Mouse (Mus musculus) forebrain, embryonic 15.5 days (tissue): ENCODE measurements around the gene Cspg5. TPM values are rescaled to one million over a fixed set of nuclear protein-coding genes. Genes with fewer than 3 reads are reported as not detected.
A peak's percentile ranks its signal among the peaks of the same experiment; 100 is the strongest.

ENCODE experiments used
- ATAC-seq: fragments of 200-750 bp; cut with Nextera tagmentation; replicated peaks from 2 replicates; pipeline ENCODE4 v1.8.0; 2017; ENCODE audit warnings: mild to moderate bottlenecking, moderate TSS enrichment, moderate library complexity
- H3K27ac ChIP-seq: fragments of 300-500 bp; sonication (generic); replicated peaks from 2 replicates; pipeline ENCODE4 v1.5.1; 2015; ENCODE audit warnings: mild to moderate bottlenecking, inconsistent platforms
- H3K27me3 ChIP-seq: fragments of 300-500 bp; sonication (generic); 2 replicates; pipeline ENCODE4 v1.6.1; 2015; ENCODE audit warnings: inconsistent platforms
- H3K36me3 ChIP-seq: fragments of 300-500 bp; sonication (generic); 2 replicates; pipeline ENCODE4 v1.6.1; 2015; ENCODE audit warnings: mild to moderate bottlenecking, inconsistent platforms
- H3K4me1 ChIP-seq: fragments of 300-500 bp; sonication (generic); 2 replicates; pipeline ENCODE4 v1.6.1; 2015; ENCODE audit warnings: inconsistent platforms
- H3K4me2 ChIP-seq: fragments of 300-500 bp; sonication (generic); replicated peaks from 2 replicates; pipeline ENCODE4 v1.6.1; 2015; ENCODE audit warnings: mild to moderate bottlenecking, inconsistent platforms
- H3K4me3 ChIP-seq: fragments of 300-500 bp; sonication (generic); 2 replicates; pipeline ENCODE4 v1.5.1; 2015; ENCODE audit warnings: mild to moderate bottlenecking, inconsistent platforms
- H3K9ac ChIP-seq: fragments of 300-500 bp; sonication (generic); replicated peaks from 2 replicates; pipeline ENCODE4 v1.6.1; 2015; ENCODE audit warnings: mild to moderate bottlenecking, inconsistent platforms
- H3K9me3 ChIP-seq: fragments of 300-500 bp; sonication (generic); 2 replicates; pipeline ENCODE4 v1.6.1; 2016; ENCODE audit warnings: inconsistent platforms
- WGBS: fragments of 180-500 bp; shearing (Covaris S2); methylation state at CpG from one replicate; pipeline ENCODE4 v1.1.7; 2015; ENCODE audit warnings: mixed read lengths; 5-methylcytosine and 5-hydroxymethylcytosine counted together
- microRNA-seq: library from miRNA; unstranded; fragments of <30 nt; microRNA quantifications from one replicate; pipeline ENCODE4, GENCODE M21; 2016
- polyA plus RNA-seq: library from polyadenylated mRNA; unstranded; fragments of >200 nt; fragmentation: Nextera tagmentation; extraction: Ambion mirVana; gene quantifications from 2 replicates; pipeline ENCODE4 v1.2.1, GENCODE M21; 2015

Gene Cspg5
- polyA plus RNA-seq, 1 experiment from 2014 or later, result 90.8 TPM

- Histone ChIP-seq H3K36me3 (no peaks in the 10 kb centered on the region), H3K4me1 (peaks cover 3% of the 10 kb centered on the region; the same call in 1 of the 2 replicates), H3K9me3 (no peaks in the 10 kb centered on the region), H3K27ac (no peak overlapping the region), H3K27me3 (no peaks in the 10 kb centered on the region), H3K4me2 (no peak overlapping the region), H3K4me3 (no peak overlapping the region), H3K9ac (no peak overlapping the region)
- 83% methylated on average over 13 of the region's 13 CpGs for WGBS
- no peak for ATAC-seq
Observed at GRCm38 (mm10) chr9:110293873-110294415, 50.4 kb downstream of the Cspg5 start.

DNA sequence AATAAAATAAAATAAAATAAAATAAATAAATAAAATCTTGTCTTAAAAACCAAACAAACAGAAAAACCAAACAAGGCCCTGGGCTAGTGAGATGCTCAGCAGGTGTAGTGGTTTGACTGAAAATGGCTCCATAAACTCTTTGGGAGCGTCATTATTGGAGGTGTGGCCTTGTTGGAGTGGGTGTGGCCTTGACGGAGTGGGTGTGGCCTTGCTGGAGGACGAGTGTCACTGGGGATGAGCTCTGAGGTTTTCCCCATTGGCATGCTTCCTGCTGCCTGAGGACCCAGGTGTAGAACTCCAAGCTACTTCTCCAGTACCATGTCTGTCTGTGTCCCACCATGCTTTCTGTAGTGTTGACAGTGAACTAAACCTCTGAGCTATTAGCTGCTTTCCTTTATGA is 51.2 kb downstream of the Cspg5 start:
- WGBS, result 54% methylated on average over 3 of the region's 3 CpGs
- ATAC-seq, result no peak
- no peaks in the 10 kb centered on the region for H3K36me3 ChIP-seq

GRCm38 (mm10) chr9:110296867-110297627 is 53.5 kb downstream of the Cspg5 start:
- Histone ChIP-seq H3K27ac (no peak overlapping the region), H3K4me2 (no peak overlapping the region), H3K4me1 (peaks cover 3% of the 10 kb centered on the region; the same call in 1 of the 2 replicates), H3K27me3 (no peaks in the 10 kb centered on the region), H3K9ac (no peak overlapping the region), H3K4me3 (no peak overlapping the region), H3K36me3 (no peaks in the 10 kb centered on the region), H3K9me3 (no peaks in the 10 kb centered on the region)
- 5% methylated on average over 5 of the region's 5 CpGs for WGBS
- ATAC-seq, result peak; percentile 72

More for the DNA sequence above, 51.2 kb downstream of the Cspg5 start:
- Histone ChIP-seq H3K9ac (no peak overlapping the region), H3K4me1 (peaks cover 3% of the 10 kb centered on the region; the same call in 1 of the 2 replicates), H3K27ac (no peak overlapping the region), H3K27me3 (no peaks in the 10 kb centered on the region), H3K9me3 (no peaks in the 10 kb centered on the region), H3K4me3 (no peak overlapping the region), H3K4me2 (no peak overlapping the region)

DNA sequence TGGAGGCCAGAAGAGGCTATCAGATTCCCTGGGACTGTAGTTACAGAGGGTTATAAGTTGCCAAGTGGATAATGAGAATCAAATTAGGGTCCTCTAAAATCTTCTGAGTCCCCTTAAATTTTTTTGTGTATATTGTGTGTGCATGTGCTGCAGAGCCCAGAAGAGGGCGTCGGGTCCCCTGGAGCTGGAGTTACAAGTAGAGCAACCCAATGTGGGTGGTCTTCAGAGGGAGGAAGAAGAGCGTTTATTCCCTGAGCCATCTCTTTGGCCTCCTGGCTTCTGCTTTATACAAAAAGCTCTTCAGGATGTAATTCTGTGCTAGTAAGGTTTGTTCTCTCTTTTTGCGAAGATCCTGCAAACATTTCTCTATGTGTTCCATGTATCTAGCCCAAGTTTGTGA is 60.9 kb downstream of the Cspg5 start:
- ATAC-seq, result peak; percentile 29

DNA sequence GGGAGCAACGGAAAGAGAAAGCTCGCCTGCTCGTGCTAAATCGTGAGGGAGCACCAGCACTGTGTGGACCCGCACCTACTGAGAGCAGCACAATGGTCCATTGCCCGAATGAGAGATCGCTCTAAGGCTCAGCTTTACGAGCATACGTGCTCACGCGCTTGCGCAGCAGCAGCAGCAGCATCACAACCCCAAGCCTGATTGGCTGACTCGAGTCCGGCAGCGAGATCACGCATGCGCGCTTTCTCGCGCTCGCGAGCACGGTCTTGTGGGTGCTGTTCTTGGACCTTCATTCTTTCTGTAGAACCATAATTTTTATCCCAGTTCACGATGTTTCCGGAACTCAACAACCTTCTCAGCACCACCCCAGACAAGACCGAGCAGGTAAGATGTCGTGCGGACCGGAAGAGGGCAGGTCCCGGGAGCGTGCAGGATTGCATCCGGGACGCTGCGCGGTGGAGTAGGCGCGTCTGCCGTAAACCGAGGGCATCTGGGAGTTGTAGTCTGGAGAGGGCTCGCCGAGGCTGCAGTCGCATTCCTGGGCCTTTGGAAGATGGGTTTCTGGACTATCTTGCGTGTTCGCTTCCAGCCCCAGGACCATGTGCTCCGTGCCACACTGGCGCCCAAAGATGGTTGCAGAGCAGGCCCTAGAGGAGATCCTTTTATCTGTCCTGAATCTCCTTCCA is 61.5 kb downstream of the Cspg5 start, which contains the start of gene Elp6:
TSS of gene Elp6 (plus strand) at position 205 of the 683 bp plus-strand sequence.
- under 1% methylated on average over 46 of the region's 46 CpGs for WGBS
- H3K27ac ChIP-seq, result peak within 1 kb of the TSS; percentile 92
- no peaks in the 10 kb centered on the region for H3K9me3 ChIP-seq
- H3K4me2 ChIP-seq, result peak within 1 kb of the TSS; percentile 53
- H3K27me3 ChIP-seq, result no peaks in the 10 kb centered on the region
- ATAC-seq, result peak; percentile 99
- H3K4me1 ChIP-seq, result peaks cover 14% of the 10 kb centered on the region
- peak within 1 kb of the TSS; percentile 55 for H3K4me3 ChIP-seq
- peaks cover 7% of the 10 kb centered on the region for H3K36me3 ChIP-seq
- H3K9ac ChIP-seq, result peak within 1 kb of the TSS; percentile 55

More for the DNA sequence above, 60.9 kb downstream of the Cspg5 start:
- no peaks in the 10 kb centered on the region for H3K27me3 ChIP-seq
- peak overlapping the region; percentile 92 for H3K27ac ChIP-seq
- H3K36me3 ChIP-seq, result peaks cover 3% of the 10 kb centered on the region; the same call in 1 of the 2 replicates
- H3K9ac ChIP-seq, result peak overlapping the region; percentile 55
- H3K4me2 ChIP-seq, result peak overlapping the region; percentile 53
- peak overlapping the region; percentile 55 for H3K4me3 ChIP-seq
- H3K9me3 ChIP-seq, result no peaks in the 10 kb centered on the region
- WGBS, result 4% methylated on average over 4 of the region's 4 CpGs
- peaks cover 14% of the 10 kb centered on the region for H3K4me1 ChIP-seq

DNA sequence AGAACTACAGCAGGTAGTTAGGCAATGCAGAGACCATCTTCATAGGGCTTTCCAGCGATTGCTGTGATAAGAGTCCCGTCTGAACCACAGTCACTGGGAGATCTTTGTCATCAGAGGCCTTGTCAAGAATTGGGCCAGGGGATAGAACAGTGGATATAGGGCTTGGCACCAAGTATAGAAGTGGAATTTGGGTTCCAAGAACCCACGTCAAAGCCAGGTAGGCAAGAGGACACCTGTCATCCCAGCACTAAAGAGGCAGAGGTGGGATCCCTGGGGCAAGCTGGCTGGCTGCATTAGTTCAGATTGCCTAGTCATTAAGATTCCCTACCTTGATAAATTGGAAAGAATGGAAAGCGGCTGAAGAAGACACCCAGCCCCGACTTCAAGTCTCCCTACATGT is 62.8 kb downstream of the Cspg5 start:
- no peak overlapping the region for H3K4me3 ChIP-seq
- no peak for ATAC-seq
- H3K4me1 ChIP-seq, result peaks cover 14% of the 10 kb centered on the region
- peaks cover 17% of the 10 kb centered on the region for H3K36me3 ChIP-seq
- no peaks in the 10 kb centered on the region for H3K27me3 ChIP-seq
- WGBS, result 92% methylated on average over 5 of the region's 5 CpGs
- no peak overlapping the region for H3K27ac ChIP-seq
- H3K4me2 ChIP-seq, result peak overlapping the region; percentile 53; the same call in 1 of the 2 replicates
- no peak overlapping the region for H3K9ac ChIP-seq
- no peaks in the 10 kb centered on the region for H3K9me3 ChIP-seq

Small RNA genes within 50 kb of the gene (microRNA-seq; reads per million reads assigned to microRNA genes)
- 43.9 reads per million, percentile 42 among the genes with 10 or more reads in this experiment for gene Mir6236

Other genes with a start within 250 kb of the Cspg5 start
- 154 and 156 TPM in 2 replicates for gene Smarcc1, start 126.1 kb upstream of the Cspg5 start, polyA plus RNA-seq
- 211 and 214 TPM in 2 replicates for gene Dhx30, start 126.0 kb upstream of the Cspg5 start, polyA plus RNA-seq
- 34.9 and 36.4 TPM in 2 replicates for gene Elp6, start 61.4 kb downstream of the Cspg5 start, polyA plus RNA-seq
- 50.2 and 52.3 TPM in 2 replicates for gene Scap, start 89.5 kb downstream of the Cspg5 start, polyA plus RNA-seq
- gene Ptpn23, start 164.4 kb downstream of the Cspg5 start, polyA plus RNA-seq, result 22.5 and 24.0 TPM in 2 replicates
- gene Ngp, start 176.0 kb downstream of the Cspg5 start, polyA plus RNA-seq, result 0.41 and 1.6 TPM in 2 replicates
- 14.0 and 14.2 TPM in 2 replicates for gene Klhl18, start 232.9 kb downstream of the Cspg5 start, polyA plus RNA-seq
- 2.7 and 4.1 TPM in 2 replicates for gene Kif9, start 233.2 kb downstream of the Cspg5 start, polyA plus RNA-seq